Comparison of ENCODE assay signal across 9 mouse cellular contexts in the genomic region with DNA sequence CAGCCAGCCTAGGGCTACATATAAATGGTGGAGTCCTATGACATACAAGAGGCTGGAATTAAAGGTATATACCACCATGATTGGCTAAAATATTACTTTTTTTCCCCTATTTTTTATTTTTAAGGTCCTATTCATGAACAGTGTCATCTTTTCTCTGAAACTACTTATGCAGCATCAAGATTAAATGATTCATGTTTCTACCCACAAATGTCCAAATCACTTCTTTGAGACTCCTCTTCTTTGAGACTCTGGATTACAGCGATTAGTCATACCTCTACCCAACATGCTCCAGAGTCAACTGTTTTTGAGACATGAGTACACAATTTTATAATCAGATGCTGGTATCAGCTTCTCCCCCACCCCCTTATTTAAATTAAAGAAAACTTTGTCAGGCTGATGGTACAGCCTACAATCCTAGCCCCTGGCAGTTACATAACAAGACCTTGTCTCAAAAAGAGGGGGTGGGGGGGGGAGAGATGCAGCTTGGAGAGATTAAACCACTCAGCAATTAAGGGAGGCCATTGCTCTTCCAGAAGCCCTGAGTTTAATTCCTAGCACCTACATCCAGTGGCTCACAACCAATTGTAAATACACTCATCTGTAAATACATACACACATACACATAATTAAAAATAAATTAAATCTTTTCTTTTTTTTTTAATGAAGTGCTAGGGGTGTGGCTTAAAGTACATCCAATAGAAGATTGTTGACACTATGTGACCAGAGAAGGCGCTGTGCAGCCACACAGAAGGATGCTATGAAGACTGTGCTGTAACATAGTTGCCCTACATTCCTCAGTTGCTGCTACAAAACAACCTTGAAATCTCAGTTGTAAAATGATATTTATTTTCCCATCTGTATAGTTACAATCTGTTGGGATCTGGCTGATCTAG. TPM values are rescaled to one million over a fixed set of nuclear protein-coding genes. Genes with fewer than 3 reads are reported as not detected.
A peak's percentile ranks its signal among the peaks of the same experiment; 100 is the strongest.
DNase-seq lines count a peak whose midpoint lies in the region; ATAC-seq and TF ChIP-seq lines count a peak whose summit lies in the region.
"Had no signal": no experiment of that assay in that cellular context is flagged by ENCODE, and none has a peak within 500 bp of the region (broad histone marks: within the 10 kb centered on the region; RNA-seq: fewer than 3 reads in every experiment).

No protein-coding gene starts in this region.

- DNase-seq in embryo, embryonic 10 days (ENCODE audit: low spot score): peak; percentile 42
- DNase-seq in embryo, embryonic 9.5 days (ENCODE audit: extremely low spot score): no peak
- DNase-seq in A20 (ENCODE audit: low read depth, low spot score): peak; percentile 77
- peak; percentile 51 for DNase-seq in brain, embryonic 14.5 days (ENCODE audit: low read depth)
- peak; percentile 46 for DNase-seq in lung, postnatal 10 days
- no peak for DNase-seq in stomach, postnatal 0 days (ENCODE audit: low spot score)
- no peak for DNase-seq in urinary bladder, postnatal 10 days (ENCODE audit: low spot score)

- H3K4me1 ChIP-seq in hindbrain, embryonic 13.5 days (replicated peaks): peaks cover 3% of the 10 kb centered on the region
- no peaks in the 10 kb centered on the region for H3K4me1 ChIP-seq in stomach, postnatal 0 days (replicated peaks; ENCODE audit: control insufficient read depth, insufficient read depth)
- H3K4me1 ChIP-seq: limb, embryonic 13.5 days had no signal

- no peak for TF ChIP-seq POLR2A in brain, embryonic 14.5 days (IDR thresholded peaks at IDR 0.05; ENCODE audit: borderline replicate concordance, extremely low read depth, insufficient read depth, insufficient read length, poor library complexity, severe bottlenecking)

- peak overlapping the region; percentile 59; the same call in 1 of the 2 replicates for H3K4me2 ChIP-seq in hindbrain, embryonic 13.5 days
- no peak overlapping the region for H3K4me2 ChIP-seq in stomach, postnatal 0 days (replicated peaks; ENCODE audit: low read depth)

- 20% methylated on average over 2 of the region's 2 CpGs for WGBS in hindbrain, embryonic 13.5 days
- 16% methylated on average over 2 of the region's 2 CpGs for WGBS in stomach, postnatal 0 days

- no peak for ATAC-seq in hindbrain, embryonic 13.5 days (ENCODE audit: low FRiP score)
- ATAC-seq in stomach, postnatal 0 days (ENCODE audit: low FRiP score, low TSS enrichment): no peak

- TF ChIP-seq CTCF in brain, embryonic 14.5 days (IDR thresholded peaks at IDR 0.05; ENCODE audit: borderline replicate concordance, extremely low read depth, insufficient read depth, insufficient read length): no peak
- TF ChIP-seq CTCF in stomach, postnatal 0 days (IDR thresholded peaks at IDR 0.05; ENCODE audit: low read depth): peak; percentile 57

- no peak overlapping the region for H3K4me3 ChIP-seq in hindbrain, embryonic 13.5 days
- H3K4me3 ChIP-seq in stomach, postnatal 0 days (ENCODE audit: low read depth, low read length): no peak overlapping the region

- peak overlapping the region; percentile 85 for H3K27ac ChIP-seq in hindbrain, embryonic 13.5 days
- H3K27ac ChIP-seq in stomach, postnatal 0 days (replicated peaks): no peak overlapping the region

- H3K9ac ChIP-seq in hindbrain, embryonic 13.5 days: no peak overlapping the region
- H3K9ac ChIP-seq in stomach, postnatal 0 days (ENCODE audit: low read length): no peak overlapping the region

- no peak for TF ChIP-seq EP300 in stomach, postnatal 0 days (optimal IDR thresholded peaks at IDR 0.05)

- H3K36me3 ChIP-seq in hindbrain, embryonic 13.5 days: no peaks in the 10 kb centered on the region
- H3K36me3 ChIP-seq in stomach, postnatal 0 days (ENCODE audit: control insufficient read depth, insufficient read depth, low read length): no peaks in the 10 kb centered on the region
- H3K36me3 ChIP-seq: limb, embryonic 13.5 days had no signal

- no peaks in the 10 kb centered on the region for H3K27me3 ChIP-seq in hindbrain, embryonic 13.5 days
- H3K27me3 ChIP-seq in stomach, postnatal 0 days (ENCODE audit: control insufficient read depth, insufficient read depth, low read length): no peaks in the 10 kb centered on the region
- H3K27me3 ChIP-seq: limb, embryonic 13.5 days had no signal

- no peaks in the 10 kb centered on the region for H3K9me3 ChIP-seq in hindbrain, embryonic 13.5 days
- H3K9me3 ChIP-seq in stomach, postnatal 0 days (ENCODE audit: control insufficient read depth, low read length): no peaks in the 10 kb centered on the region
- H3K9me3 ChIP-seq: limb, embryonic 13.5 days had no signal

RNA-seq across cellular contexts. Expression of a gene that starts 14.3 kb away (rescaled TPM):
- 0.05 and 0.09 TPM in 2 replicates for polyA plus RNA-seq in brain, embryonic 14.5 days (2012; rRNA removed)
- polyA plus RNA-seq in hindbrain, embryonic 13.5 days (2015; fragmentation: Nextera tagmentation; extraction: Ambion mirVana): 0.04 and 0.17 TPM in 2 replicates
- 0.04 TPM in 2 replicates for polyA plus RNA-seq in stomach, postnatal 0 days (2015; fragmentation: Nextera tagmentation; extraction: Ambion mirVana)

RNA-seq across cellular contexts. Expression of a gene that starts 26.6 kb away (rescaled TPM):
- polyA plus RNA-seq in brain, embryonic 14.5 days (2012; rRNA removed): 83.2 and 149 TPM in 2 replicates
- polyA plus RNA-seq in hindbrain, embryonic 13.5 days (2015; fragmentation: Nextera tagmentation; extraction: Ambion mirVana): 111 and 114 TPM in 2 replicates
- 20.0 and 21.5 TPM in 2 replicates for polyA plus RNA-seq in stomach, postnatal 0 days (2015; fragmentation: Nextera tagmentation; extraction: Ambion mirVana)

RNA-seq across cellular contexts. Expression of a gene that starts 30.2 kb away (rescaled TPM):
- 13.6 and 13.7 TPM in 2 replicates for polyA plus RNA-seq in brain, embryonic 14.5 days (2012; rRNA removed)
- 16.8 and 18.3 TPM in 2 replicates for polyA plus RNA-seq in hindbrain, embryonic 13.5 days (2015; fragmentation: Nextera tagmentation; extraction: Ambion mirVana)
- polyA plus RNA-seq in stomach, postnatal 0 days (2015; fragmentation: Nextera tagmentation; extraction: Ambion mirVana): 9.1 and 10.1 TPM in 2 replicates

Comparison
In these comparisons a context has a peak if more than half of its experiments do, and no peak if none do; other contexts are left out.
1. DNase-seq: peak in embryo, embryonic 10 days (single experiment), A20 (single experiment), brain, embryonic 14.5 days (single experiment) and lung, postnatal 10 days (single experiment); none in embryo, embryonic 9.5 days (single experiment), stomach, postnatal 0 days (single experiment) and urinary bladder, postnatal 10 days (single experiment).